Mouse (Mus musculus) sigmoid colon, adult 10 weeks (tissue): Measurements from ENCODE around the gene Wdr62. TPM values are rescaled to one million over a fixed set of nuclear protein-coding genes. Genes with fewer than 3 reads are reported as not detected.

Source experiments
- polyA plus RNA-seq: library from polyadenylated mRNA; stranded (reverse); fragments of 350-450 nt; fragmentation: Illumina TruSeq; extraction: RNeasy Lipid Tissue Mini Kit (QIAGEN cat#74804); gene quantifications from one replicate; pipeline ENCODE4 v1.2.3, GENCODE M21; 2014; ENCODE audit warnings: low read depth, low replicate concordance

Gene Wdr62
- polyA plus RNA-seq, result 0.69 TPM

GRCm38 (mm10) chr7:30279951-30280669 lies at the start of gene Wdr62, which contains the start of gene Thap8:
Gene Wdr62, minus strand, starts transcription at chr7:30280419.
Gene Thap8, plus strand, starts transcription at chr7:30280094.

GRCm38 (mm10) chr7:30323795-30324194 lies 43.6 kb upstream of the Wdr62 start, which contains the start of gene Sdhaf1:
Gene Sdhaf1, minus strand, starts transcription at chr7:30323895.

GRCm38 (mm10) chr7:30321539-30322284 lies 41.5 kb upstream of the Wdr62 start, which contains the start of gene E130208F15Rik:
Gene E130208F15Rik, plus strand, starts transcription at chr7:30321740.

GRCm38 (mm10) chr7:30314721-30315155 lies 34.5 kb upstream of the Wdr62 start, which contains the start of gene Syne4:
Gene Syne4, plus strand, starts transcription at chr7:30314807.

GRCm38 (mm10) chr7:30308076-30309005 lies 28.1 kb upstream of the Wdr62 start, which contains the start of gene Alkbh6:
Gene Alkbh6, plus strand, starts transcription at chr7:30308717.

DNA sequence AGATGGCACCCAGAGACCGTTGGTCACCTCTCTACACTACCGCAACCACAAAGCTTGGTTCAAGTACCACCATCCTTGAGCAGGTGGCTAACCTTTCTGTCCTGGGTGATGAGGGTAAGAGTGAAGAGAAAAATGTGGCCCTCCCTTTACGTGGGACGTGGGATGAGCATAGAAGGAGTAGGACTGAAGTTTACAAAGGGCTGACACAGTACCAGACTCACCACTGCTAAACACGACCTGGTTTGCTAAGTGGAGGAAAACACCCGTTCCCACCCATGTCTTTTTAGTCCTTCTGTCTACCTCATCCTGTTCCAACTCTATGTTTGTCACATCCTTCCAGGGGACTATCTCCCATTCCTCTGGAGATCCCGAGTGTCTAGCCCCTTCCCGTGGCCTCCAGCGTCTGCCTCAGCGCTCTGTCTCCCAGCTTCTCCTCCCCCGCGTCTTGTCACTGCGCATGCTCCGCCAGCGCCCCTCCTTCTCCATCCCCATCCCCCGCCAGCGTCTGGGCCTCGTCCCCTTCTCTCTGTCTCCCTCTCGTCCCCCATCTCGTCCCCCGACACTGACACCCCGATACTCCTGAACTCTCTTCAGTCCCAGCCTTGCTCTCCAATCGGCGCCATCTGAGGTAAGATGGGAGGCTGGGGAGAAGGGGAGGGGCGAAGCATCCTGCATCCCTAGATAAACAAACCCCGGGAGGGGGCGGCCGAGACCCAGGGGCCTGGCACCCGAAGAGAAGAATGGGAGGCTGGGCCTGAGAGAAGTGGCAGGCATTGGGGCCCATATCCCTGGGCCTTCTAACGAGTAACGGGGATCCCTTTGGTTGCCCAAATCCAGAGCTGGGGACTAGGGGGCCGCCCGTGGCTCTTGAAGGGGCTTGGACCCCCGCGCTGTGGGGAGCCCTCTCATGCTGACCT lies 11.3 kb upstream of the Wdr62 start, which contains the start of gene Clip3:
TSS of gene Clip3 (plus strand) at position 514 of the 917 bp plus-strand sequence.

DNA sequence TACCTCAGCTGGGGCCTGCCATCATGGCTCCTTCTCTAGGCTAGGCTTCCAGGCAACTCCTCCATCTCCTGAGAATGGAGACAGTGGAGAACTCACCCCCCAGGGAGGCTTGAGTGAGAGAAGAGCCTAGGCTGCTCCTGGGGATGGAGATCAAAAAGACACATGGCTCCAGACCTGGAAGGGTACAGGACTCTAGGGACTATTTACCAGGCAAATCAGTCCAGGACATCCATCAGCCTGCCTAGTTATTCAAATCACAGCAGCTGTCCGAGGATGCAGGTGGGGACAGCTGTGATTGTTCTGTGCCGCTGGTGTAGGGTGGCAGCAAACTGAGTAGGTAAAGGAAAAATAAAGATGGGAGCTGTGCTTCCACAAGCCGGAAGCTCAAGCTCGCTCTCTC lies 44.6 kb downstream of the Wdr62 start, which contains the start of gene Ovol3:
TSS of gene Ovol3 (minus strand) at position 101 of the 400 bp plus-strand sequence.

DNA sequence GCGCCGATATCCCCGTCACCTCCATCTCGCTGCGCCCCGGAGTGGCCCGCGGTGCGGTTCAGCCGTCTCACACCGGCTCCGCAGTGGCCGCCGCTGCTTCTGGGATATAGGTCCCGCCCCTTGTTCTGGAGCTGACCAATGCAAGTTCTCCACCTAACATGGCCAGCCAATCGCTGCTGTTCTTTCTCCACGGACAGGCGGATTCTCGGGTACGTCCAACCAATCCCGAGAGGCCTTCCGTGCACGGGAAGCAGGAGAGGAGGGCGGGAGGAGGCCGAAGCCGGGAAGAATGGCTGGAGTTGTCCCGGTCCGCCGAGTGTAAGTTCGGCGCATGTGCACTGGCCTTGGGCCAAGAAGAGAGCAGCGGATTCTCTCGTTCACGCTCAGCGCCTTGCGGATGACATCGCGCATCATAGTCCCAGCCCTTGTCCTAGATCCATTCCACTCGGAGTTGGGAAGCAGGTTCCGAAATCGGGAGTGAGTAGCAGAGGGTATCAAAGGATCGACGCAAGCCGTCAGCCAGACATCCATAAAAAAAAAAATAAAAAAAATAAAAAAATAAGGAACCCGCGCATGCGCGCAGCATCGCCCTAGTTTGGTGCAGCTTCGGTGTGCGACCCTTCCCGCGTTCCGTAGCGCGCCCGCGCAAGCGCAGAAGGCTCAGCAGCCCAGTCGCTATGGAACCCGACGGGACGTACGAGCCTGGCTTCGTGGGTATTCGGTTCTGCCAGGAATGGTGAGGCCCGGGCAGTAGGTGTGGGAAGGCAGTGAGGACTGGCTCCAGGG lies 48.4 kb downstream of the Wdr62 start, which contains the start of the genes Polr2i and Tbcb:
TSS of gene Polr2i (plus strand) at position 280 of the 786 bp plus-strand sequence.
TSS of gene Tbcb (minus strand) at position 604 of the 786 bp plus-strand sequence.

DNA sequence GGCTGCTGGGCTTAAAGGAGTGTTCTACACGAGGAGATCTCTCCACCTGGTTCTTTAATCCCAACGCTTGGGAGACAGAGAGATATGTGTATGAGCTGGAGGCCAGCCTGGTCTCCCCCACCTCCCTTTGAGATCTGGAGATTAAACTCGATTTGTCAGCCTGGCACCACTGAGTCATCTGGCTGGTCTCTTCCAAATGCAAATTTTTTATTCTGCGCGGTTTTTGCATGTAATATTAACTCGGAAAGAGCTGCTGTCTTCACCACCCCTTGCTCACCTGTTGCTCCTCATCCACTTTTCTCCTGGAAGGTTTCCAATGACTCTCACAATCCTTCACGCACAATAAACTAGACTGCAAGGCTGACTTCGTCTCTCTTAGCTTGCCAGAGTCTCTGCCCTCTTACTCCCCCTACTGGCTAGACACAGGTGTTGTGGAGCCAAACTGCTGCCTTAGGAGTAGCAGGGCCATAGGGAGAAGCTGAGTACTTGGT lies 81.7 kb downstream of the Wdr62 start, which contains the start of gene Capns1:
TSS of gene Capns1 (minus strand) at position 331 of the 491 bp plus-strand sequence.

Other genes starting within 250 kb of the Wdr62 start
- 5.6 TPM for gene Zfp14, start 229.0 kb downstream of the Wdr62 start, polyA plus RNA-seq
- 3.4 TPM for gene Zfp82, start 207.5 kb downstream of the Wdr62 start, polyA plus RNA-seq
- not detected for gene Gm26920, start 190.0 kb downstream of the Wdr62 start, polyA plus RNA-seq
- 3.4 TPM for gene Zfp566, start 189.9 kb downstream of the Wdr62 start, polyA plus RNA-seq
- gene Zfp260, start 185.6 kb downstream of the Wdr62 start, polyA plus RNA-seq, result 139 TPM
- gene Zfp382, start 158.5 kb downstream of the Wdr62 start, polyA plus RNA-seq, result 2.6 TPM
- 41.6 TPM for gene Zfp146, start 110.7 kb downstream of the Wdr62 start, polyA plus RNA-seq
- 2.4 TPM for gene Cox7a1, start 96.3 kb downstream of the Wdr62 start, polyA plus RNA-seq
- 84.3 TPM for gene Capns1, start 81.6 kb downstream of the Wdr62 start, polyA plus RNA-seq
- gene Polr2i, start 48.5 kb downstream of the Wdr62 start, polyA plus RNA-seq, result 1.5 TPM
- gene Tbcb, start 48.1 kb downstream of the Wdr62 start, polyA plus RNA-seq, result 5.3 TPM
- gene Ovol3, start 44.7 kb downstream of the Wdr62 start, polyA plus RNA-seq, result not detected
- not detected for gene Thap8, start 325 bp downstream of the Wdr62 start, polyA plus RNA-seq
- 7.0 TPM for gene Clip3, start 11.3 kb upstream of the Wdr62 start, polyA plus RNA-seq
- gene Alkbh6, start 28.3 kb upstream of the Wdr62 start, polyA plus RNA-seq, result 5.6 TPM
- gene Syne4, start 34.4 kb upstream of the Wdr62 start, polyA plus RNA-seq, result 1.7 TPM
- gene E130208F15Rik, start 41.3 kb upstream of the Wdr62 start, polyA plus RNA-seq, result 1.8 TPM
- gene Sdhaf1, start 43.5 kb upstream of the Wdr62 start, polyA plus RNA-seq, result 2.2 TPM
- gene Lrfn3, start 82.4 kb upstream of the Wdr62 start, polyA plus RNA-seq, result 0.57 TPM
- 2.4 TPM for gene Tyrobp, start 133.3 kb upstream of the Wdr62 start, polyA plus RNA-seq
- gene Hcst, start 139.4 kb upstream of the Wdr62 start, polyA plus RNA-seq, result not detected
- gene Nfkbid, start 141.3 kb upstream of the Wdr62 start, polyA plus RNA-seq, result 1.4 TPM
- gene Aplp1, start 165.1 kb upstream of the Wdr62 start, polyA plus RNA-seq, result 3.2 TPM
- not detected for gene Kirrel2, start 177.3 kb upstream of the Wdr62 start, polyA plus RNA-seq
- not detected for gene Nphs1, start 177.9 kb upstream of the Wdr62 start, polyA plus RNA-seq
- not detected for gene Prodh2, start 213.2 kb upstream of the Wdr62 start, polyA plus RNA-seq